Mouse (Mus musculus) left cerebral cortex, adult 2 months (tissue): ENCODE measurements at regions not wholly inside any gene's neighbourhood (a gene's known extent, or its start where the extent isn't known, plus 50 kb on each side); places are given as distances from the start of the nearest gene placed in this dataset.

Source experiments
- DNase-seq, 2 experiments: peaks; one replicate each; pipeline ENCODE4 v3.0.0; 2021 to 2022; ENCODE audit warnings: low spot score in 2 of 2, mixed read lengths in 1 of 2; ENCODE audit errors: extremely low spot score in 1 of 2
- H3K27ac ChIP-seq: fragments of 200-600 bp; 2 replicates; pipeline ENCODE4 v1.8.1; 2022
- H3K4me3 ChIP-seq: fragments of 200-600 bp; 2 replicates; pipeline ENCODE4 v1.8.1; 2022
- CTCF ChIP-seq: fragments of 200-600 bp; IDR thresholded peaks from 2 replicates; pipeline ENCODE4 v1.8.1; 2022; ENCODE audit warnings: antibody characterized with exemption, mild to moderate bottlenecking, moderate library complexity
- intact Hi-C: fragments of 180-260 bp; cut with DNase I; formaldehyde crosslinking; loops from one replicate; pipeline ENCODE4 v1.15.1; 2025

GRCm38 (mm10) chr12:12643247-12643963 is 298.3 kb downstream of the Mycn start:
- Histone ChIP-seq H3K4me3 (no peak overlapping the region), H3K27ac (no peak overlapping the region)
- intact Hi-C loops, result no loop called here
- DNase-seq, result no peak
- TF ChIP-seq CTCF, result no peak

GRCm38 (mm10) chr12:12635308-12635707 is 306.4 kb downstream of the Mycn start:
- intact Hi-C loops, result no loop called here
- Histone ChIP-seq H3K4me3 (no peak overlapping the region), H3K27ac (no peak overlapping the region)
- DNase-seq, result no peak
- TF ChIP-seq CTCF, result no peak

DNA sequence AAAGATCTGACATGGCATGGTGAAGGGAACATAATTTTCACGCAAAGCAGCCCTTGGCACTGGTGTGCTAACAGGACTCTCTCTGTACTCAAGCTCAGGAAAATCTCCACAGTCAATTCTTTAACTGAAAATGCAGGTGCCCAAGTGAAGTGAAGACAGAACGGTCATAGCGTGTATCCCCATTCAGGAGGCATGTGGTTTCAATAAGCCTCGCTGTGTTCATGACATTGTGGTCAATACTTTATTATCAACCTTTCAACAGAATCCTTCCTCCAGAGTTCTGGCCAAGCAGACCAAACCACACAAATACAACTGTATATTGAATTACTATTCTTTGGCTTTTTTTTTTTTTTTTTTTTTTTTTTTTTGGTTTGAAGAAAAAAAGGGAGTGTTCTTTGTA is 314.1 kb downstream of the Mycn start:
- no peak overlapping the region for H3K4me3 ChIP-seq
- intact Hi-C loops, result no loop called here
- no peak for DNase-seq
- no peak for TF ChIP-seq CTCF
- no peak overlapping the region for H3K27ac ChIP-seq

- TF ChIP-seq CTCF, result no peak
- DNase-seq, result no peak
- H3K27ac ChIP-seq, result no peak overlapping the region
- intact Hi-C loops, result no loop called here
- H3K4me3 ChIP-seq, result no peak overlapping the region
Observed at GRCm38 (mm10) chr12:12625788-12626187, 315.9 kb downstream of the Mycn start.

- intact Hi-C loops, result loop anchor here (1.0 to 2.0 kb wide), 3 partner anchors 202 to 592 kb away; no protein-coding TSS in a partner anchor
- peak; percentile 80 to 81 for DNase-seq
- no peak overlapping the region for H3K4me3 ChIP-seq
- TF ChIP-seq CTCF, result peak; percentile 59
- H3K27ac ChIP-seq, result no peak overlapping the region
Observed at GRCm38 (mm10) chr12:12622712-12623292, 318.9 kb downstream of the Mycn start.

GRCm38 (mm10) chr12:12621506-12621905 is 320.2 kb downstream of the Mycn start:
- Histone ChIP-seq H3K27ac (no peak overlapping the region), H3K4me3 (no peak overlapping the region)
- intact Hi-C loops, result no loop called here
- DNase-seq, result no peak
- TF ChIP-seq CTCF, result no peak

- H3K4me3 ChIP-seq, result no peak overlapping the region
- DNase-seq, result no peak
- no peak for TF ChIP-seq CTCF
- intact Hi-C loops, result no loop called here
- H3K27ac ChIP-seq, result no peak overlapping the region
Observed at GRCm38 (mm10) chr12:12620316-12620715, 321.4 kb downstream of the Mycn start.

- intact Hi-C loops, result no loop called here
- DNase-seq, result no peak
- H3K27ac ChIP-seq, result no peak overlapping the region
- no peak overlapping the region for H3K4me3 ChIP-seq
- TF ChIP-seq CTCF, result no peak
Observed at GRCm38 (mm10) chr12:12619431-12619830, 322.3 kb downstream of the Mycn start.

- DNase-seq, result no peak
- no peak overlapping the region for H3K27ac ChIP-seq
- no peak for TF ChIP-seq CTCF
- intact Hi-C loops, result no loop called here
- H3K4me3 ChIP-seq, result no peak overlapping the region
Observed at GRCm38 (mm10) chr12:12612520-12612919, 329.2 kb downstream of the Mycn start.

- no peak overlapping the region for H3K4me3 ChIP-seq
- TF ChIP-seq CTCF, result no peak
- DNase-seq, result no peak
- intact Hi-C loops, result no loop called here
- H3K27ac ChIP-seq, result no peak overlapping the region
Observed at GRCm38 (mm10) chr12:12610861-12611260, 330.9 kb downstream of the Mycn start.

DNA sequence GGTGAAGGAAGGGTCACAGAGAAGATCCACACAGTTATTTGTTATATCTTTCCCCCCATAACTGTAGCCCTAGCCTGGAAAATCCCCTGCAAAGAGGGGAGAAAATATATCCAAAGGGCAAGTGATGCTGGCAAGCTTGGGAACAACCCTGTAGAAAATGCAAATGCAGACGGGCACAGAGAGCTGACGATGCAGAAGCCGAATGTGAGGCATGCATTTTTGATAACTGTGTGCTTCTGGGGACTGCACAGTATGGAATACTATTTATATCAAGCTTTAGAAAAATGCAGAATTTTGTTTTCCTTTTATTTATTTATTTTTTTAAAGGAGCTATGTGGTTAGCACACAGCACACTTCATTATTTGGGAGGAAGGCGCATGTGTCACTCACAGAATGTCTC is 333.7 kb downstream of the Mycn start:
- H3K27ac ChIP-seq, result no peak overlapping the region
- no peak overlapping the region for H3K4me3 ChIP-seq
- DNase-seq, result no peak
- TF ChIP-seq CTCF, result no peak
- intact Hi-C loops, result no loop called here

DNA sequence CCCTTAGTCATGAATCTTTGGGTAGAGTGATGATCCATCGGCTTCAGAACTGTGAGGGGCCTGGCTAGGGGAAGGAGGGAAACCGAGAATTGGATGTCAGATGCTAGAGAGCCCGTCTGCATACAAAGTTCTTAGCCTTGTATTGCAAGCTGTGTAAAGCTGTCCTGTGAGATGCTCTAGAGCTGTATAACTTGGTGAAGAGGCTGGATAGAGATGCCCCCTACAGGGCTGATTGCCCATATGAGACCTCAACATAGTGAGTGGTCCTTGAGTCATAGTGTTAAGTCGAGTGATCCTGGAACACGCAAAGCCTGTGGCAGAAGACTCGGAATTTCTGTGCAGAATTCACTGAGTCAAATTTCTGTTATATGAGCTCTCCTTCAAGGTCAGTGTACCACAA is 334.8 kb downstream of the Mycn start:
- TF ChIP-seq CTCF, result no peak; the same call in 1 of the 2 replicates
- intact Hi-C loops, result no loop called here
- no peak overlapping the region for H3K4me3 ChIP-seq
- no peak overlapping the region for H3K27ac ChIP-seq
- no peak for DNase-seq

DNA sequence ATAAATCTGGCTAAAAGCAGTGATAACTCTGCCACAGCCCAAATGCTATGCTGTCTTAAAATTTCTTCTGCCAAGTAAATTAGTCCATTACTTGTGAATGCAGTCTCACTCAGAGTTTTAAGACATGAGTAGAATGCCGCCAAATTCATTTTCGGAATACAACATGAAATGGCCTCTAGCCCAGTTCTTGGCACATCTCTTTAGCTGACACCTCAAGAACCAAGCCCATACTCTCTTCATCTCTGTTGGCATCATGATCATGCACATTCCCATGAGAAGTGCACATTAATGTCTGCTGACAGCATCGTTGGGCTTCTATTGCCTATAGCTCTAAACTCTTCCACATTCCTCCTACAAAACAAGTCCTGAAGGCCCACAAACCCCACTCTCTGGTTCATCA is 336.2 kb downstream of the Mycn start:
- DNase-seq, result no peak
- TF ChIP-seq CTCF, result no peak
- no peak overlapping the region for H3K4me3 ChIP-seq
- intact Hi-C loops, result no loop called here
- H3K27ac ChIP-seq, result no peak overlapping the region
